Mouse (Mus musculus) thymus, adult 2 months (tissue): ENCODE measurements around the gene Ece1.

Source experiments
- CTCF ChIP-seq: fragments of 200-500 bp; IDR thresholded peaks from 2 replicates; pipeline ENCODE4 v1.5.1; 2012; ENCODE audit warnings: mild to moderate bottlenecking, control low read depth, low read length, moderate library complexity, borderline replicate concordance; ENCODE audit not compliant: control insufficient read depth, poor library complexity, insufficient read depth; ENCODE audit errors: extremely low read depth
- POLR2A ChIP-seq: fragments of 200-500 bp; IDR thresholded peaks from 2 replicates; pipeline ENCODE4 v1.6.1; 2012; ENCODE audit warnings: mild to moderate bottlenecking, low read length, control low read depth, moderate library complexity; ENCODE audit not compliant: control insufficient read depth, poor library complexity, insufficient read depth; ENCODE audit errors: extremely low read depth

DNA sequence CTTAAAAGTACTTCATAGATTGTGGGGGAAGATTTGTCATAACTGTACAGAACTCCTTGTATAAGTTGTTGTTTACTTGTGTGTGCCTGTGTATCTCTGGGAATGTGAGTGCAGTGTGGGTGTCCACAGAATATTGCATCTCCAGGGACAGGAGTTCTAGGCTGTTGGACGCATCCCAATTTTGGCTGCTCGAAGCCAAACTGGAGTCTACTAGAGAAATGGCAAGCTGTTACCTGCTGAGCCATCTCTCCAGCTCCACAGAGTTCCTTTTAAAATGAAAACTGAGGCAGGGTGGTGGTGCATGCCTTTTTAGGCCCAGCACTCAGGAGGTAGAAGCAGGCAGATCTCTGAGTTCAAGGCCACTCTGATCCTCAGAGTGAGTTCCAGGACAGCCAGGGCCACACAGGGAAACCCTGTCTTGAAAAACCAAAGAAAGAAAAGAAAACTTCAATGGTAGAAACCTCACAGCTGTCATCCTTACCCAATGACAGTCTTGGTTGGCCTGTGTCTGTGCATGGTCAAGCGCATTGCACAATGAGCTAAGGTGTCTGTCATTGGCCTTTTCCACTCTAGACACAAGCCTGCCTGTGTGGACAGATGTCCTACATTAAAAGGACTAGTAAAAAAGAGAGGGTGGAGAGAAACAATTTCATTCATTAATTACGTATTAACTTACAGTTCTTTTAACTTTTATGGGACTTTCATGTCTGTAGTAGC lies 147.9 kb downstream of the Ece1 start:
- TF ChIP-seq CTCF = no peak
- TF ChIP-seq POLR2A = no peak
